Mouse (Mus musculus): ENCODE results near the gene Ccdc150.

DNA sequence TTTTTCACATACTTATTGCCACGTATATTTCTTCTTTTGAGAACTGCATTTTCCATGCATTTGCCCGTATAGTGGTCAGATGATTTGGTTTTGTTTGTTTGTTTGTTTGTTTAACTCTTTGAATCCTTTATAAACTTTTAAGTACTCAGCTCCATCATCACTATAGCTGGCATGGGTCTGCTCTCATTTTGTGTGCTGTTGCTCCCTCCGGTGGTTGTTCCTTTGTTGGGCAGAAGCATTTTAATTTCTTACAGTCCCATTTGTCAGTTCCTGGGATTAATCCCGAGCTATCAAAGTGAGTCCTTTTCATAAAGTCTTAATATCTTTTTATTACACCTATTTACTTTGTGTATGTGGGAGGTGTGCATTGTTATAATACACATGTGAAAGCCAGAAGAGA is 82.5 kb downstream of the Ccdc150 start:
- TF ChIP-seq HCFC1 (IDR thresholded peaks at IDR 0.05; ENCODE audit: borderline replicate concordance, insufficient read depth, low read length) (no peak), MAFK (IDR thresholded peaks at IDR 0.05; ENCODE audit: insufficient read depth, low read depth, low read length) (no peak), ZC3H11A (IDR thresholded peaks at IDR 0.05; ENCODE audit: borderline replicate concordance, low read depth, low read length) (peak; percentile 45)

Data from ES-E14 (cell line).